Mouse (Mus musculus) embryo, embryonic 9.5 days (tissue): Measurements from ENCODE around the gene Narfl.

ENCODE experiments used
- DNase-seq: peaks from one replicate; pipeline ENCODE4 v3.0.0-alpha.2; 2017; ENCODE audit errors: extremely low spot score

Gene Narfl

DNA sequence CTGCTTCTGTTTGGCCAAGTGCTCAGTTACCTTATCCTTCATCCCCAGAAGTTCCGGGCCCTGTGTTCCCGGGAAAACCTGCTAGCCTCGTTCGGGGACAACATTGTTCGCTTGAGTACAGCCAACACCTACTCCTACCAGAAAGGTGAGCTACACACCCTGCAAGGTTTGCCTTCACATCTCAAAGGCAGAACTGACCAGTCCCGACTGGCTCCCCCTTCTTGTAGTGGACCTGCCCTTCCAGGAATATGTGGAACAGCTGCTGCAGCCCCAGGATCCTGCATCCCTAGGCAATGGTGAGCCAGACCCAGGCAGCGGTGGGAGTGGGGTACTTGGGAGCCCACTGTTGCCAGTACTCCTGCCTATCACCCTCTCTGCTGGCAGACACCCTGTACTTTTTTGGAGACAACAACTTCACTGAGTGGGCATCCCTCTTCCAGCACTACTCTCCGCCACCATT lies 56.0 kb downstream of the Narfl start:
- no peak for DNase-seq

DNA sequence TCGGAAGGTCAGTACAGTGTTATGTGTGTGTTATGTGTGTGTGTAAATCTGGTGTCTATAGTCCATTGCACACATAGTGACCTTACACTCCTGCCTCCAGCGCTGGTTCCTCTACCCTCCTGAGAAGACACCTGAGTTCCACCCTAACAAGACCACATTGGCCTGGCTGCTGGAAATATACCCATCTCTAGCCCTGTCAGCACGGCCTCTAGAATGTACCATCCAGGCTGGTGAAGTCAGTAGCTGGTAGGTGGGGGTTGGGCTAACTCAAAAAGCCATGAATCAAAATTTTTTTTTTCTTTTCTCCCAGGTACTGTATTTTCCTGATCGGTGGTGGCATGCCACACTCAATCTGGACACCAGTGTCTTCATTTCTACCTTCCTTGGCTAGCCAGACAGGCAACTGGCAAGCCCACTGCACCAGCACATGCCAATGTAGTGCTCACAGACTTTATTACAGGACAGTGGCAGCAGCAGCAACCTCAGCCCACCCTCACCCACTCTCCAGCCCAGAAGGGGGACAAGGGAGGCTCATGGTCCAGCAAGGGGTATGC lies 56.7 kb downstream of the Narfl start:
- no peak for DNase-seq

- no peak for DNase-seq
Observed at GRCm38 (mm10) chr17:25830806-25831431, 57.3 kb downstream of the Narfl start.

DNA sequence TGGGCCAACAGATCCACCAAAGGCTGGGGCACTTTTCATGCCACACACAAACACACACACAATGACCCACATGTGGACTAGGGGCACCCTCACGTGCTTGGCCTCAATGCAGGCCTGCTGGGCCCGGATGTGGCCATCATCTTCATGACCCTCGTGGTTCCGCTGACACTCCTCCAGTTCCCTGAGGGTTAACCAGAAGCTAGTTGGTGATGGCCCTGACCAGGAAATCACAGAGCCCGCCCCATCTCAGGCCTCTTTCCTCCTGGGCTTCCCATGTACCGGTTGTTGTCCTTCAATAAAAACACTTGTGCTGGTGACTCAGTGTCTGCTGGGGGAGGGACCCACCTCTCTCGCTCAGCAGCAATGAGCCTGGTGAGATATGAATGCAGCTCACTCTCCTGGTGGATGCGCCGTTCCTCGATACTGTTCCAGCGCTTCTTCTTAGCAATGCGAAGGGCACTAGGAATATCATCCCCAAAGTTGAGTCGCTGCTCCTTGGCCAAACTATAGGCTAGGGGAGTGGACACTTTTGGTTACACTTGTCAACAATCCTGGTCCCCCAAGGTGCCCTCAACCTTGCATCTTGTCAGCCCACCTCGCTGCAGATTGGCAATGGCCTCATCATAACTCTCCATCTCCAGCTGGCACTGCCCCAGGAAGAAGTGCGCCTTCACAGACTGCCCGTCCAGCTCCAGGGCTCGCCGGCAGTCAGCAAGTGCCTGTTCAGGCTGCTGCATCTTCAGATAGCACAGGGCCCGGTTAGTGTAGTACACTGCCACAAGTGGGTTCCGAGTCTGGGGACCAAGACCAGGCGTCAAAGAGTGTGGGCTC lies 58.1 kb downstream of the Narfl start:
- no peak for DNase-seq

DNA sequence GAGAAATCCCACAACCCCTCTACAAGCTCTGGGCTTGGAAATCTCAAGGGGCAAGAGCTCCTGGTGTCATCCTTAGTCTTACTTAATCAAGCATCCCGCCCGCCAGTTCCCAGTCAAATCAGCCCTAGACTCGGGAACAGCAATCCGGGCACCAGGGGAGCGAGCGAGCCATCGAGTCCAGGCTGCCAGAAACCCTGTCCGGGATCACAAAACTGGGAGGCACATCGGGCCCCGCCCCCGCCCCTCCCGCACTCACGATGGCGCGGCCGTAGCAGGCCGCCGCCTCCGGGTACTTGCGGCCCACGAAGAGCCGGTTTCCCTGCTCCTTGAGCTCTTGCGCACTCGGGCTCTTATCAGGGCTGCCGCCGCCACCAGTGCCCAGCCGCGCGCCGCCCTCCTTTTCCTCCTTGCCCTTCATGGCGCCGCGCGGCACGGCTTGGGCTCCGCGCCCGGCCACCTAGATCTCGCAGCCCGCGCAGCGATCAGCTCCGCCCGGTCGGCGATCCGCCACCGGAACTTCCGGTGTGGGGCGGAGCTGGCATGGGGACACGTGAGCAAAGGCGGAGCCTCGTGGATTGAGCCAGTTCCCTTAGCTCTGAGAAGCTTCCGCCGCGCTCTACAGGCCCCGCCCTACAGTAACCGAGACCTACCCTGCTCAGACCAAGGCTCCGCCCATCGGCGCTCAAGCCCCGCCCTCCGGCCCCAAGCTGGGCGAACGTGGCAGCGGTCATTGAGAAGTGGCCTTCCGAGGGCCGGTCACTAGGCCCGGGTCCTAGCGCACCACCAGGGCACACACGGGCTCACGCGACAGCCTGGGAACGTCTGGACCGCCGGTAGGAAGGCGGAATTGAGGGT lies 59.1 kb downstream of the Narfl start:
- DNase-seq, result peak; percentile 100
